Mouse (Mus musculus) frontal cortex, adult 2 months (tissue): Measurements from ENCODE around the gene Tm9sf2. TPM values are rescaled to one million over a fixed set of nuclear protein-coding genes. Genes with fewer than 3 reads are reported as not detected.
A peak's percentile ranks its signal among the peaks of the same experiment; 100 is the strongest.
"Not testable (repeated sequence)": the region's sequence is repeated elsewhere in the genome, so short reads cannot be mapped to it uniquely, and the experiment has no call there.

ENCODE experiments used
- DNase-seq, 2 experiments: peaks; one replicate each; pipeline ENCODE4 v3.0.0; 2022; ENCODE audit warnings: low spot score in 1 of 2; ENCODE audit errors: extremely low spot score in 1 of 2
- polyA plus RNA-seq: library from polyadenylated mRNA; depleted of rRNA; stranded (reverse); fragments of >200 nt; gene quantifications from 2 replicates; pipeline ENCODE4 v1.2.3, GENCODE M21; 2012

Tm9sf2 gene
- polyA plus RNA-seq, 1 experiment, result 83.6 TPM

DNA sequence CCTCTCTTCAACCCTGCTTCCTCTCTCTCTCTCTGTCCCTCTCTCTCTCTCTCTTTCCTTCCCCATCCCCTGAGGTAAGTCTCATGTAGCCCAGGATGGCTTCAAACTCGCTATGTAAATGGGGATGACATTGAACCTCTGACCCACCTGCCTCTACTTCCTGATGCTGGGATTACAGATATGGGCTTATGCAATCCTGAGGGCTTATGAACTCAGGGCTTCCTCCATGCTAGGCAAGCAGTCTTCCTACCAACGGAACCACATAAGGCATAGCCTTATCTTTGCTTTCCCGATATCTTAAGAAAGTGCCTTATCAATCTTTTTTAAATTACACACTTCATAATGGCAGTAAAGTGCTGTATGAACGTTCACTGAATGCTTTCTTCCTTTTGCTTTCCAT is 14.5 kb upstream of the Tm9sf2 start:
- no peak for DNase-seq

DNA sequence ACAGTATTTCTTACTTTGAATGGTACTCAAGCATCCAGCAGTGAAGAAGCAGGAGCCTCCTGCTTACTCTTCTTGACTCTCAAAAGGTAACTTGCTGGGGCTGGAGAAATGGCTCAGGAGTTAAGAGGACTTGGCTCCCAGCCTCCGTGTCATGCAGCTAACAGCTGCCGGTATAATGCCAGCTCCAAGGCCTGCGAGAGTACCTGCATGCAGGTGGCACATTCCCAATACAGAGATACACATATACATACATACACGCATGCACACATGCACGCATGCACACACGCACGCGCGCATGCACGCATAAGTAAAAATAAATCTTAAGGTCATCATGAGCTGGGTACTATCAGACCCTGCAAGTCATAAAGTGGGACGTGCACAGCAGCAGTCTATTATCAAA is 10.5 kb upstream of the Tm9sf2 start:
- no peak for DNase-seq

DNA sequence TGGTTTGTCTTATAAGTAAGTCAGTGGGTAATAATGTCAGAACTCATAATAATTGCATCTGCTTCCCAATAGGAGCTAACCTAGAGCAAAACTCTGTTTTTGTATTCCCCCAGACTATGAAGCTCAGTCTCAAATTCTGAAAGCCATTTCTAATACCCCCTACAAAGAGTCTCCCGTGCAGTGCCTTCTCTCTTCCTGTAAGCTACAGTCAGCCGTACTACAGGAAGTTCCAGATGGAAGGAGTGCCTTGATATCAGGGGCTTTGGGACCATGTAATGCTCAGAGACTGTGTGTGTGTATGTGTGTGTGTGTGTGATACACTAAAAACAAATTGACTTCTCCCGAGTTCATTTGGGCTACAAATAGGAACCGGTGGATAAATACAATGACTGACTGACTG is 7.3 kb upstream of the Tm9sf2 start:
- no peak for DNase-seq

DNA sequence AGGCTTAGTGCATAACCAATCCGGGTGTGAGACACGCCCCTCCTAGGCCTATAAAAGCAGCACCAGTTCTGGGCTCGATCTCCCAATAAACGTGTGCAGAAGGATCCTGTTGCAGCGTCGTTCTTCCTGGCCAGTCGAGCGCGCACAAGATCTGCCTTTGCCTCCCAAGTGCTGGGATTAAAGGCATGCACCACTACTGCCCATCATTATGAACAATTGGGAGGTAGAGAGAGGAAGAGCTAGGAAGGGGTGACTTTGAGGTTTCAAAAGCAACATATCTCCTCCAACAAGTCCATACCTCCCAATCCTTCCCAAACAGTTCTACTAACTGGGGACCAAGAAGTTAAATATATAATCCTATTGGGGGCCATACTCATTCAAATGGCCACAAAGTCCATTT is 4.9 kb upstream of the Tm9sf2 start:
- not testable (repeated sequence) for DNase-seq

DNA sequence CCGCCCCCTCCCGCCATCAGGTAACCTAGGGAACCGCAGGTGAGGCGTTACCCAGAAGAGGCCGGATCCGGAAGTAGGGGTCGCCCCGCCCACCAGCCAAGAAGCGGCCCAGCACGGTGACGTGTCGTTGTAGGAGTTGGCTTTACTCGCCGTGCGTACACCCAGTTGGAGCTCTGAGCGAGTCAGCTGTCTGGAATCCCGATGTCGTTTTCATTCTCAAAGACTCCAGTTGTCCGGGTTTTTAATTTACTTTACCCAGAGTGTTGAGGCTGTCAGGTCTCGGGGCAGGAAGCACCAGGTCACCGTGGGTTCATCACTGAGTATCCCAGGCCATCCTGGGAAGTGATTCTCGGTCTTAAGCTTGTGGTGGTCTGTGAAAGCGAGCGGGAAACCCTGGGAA is 2.0 kb upstream of the Tm9sf2 start:
- peak; percentile 90 to 92 for DNase-seq

DNA sequence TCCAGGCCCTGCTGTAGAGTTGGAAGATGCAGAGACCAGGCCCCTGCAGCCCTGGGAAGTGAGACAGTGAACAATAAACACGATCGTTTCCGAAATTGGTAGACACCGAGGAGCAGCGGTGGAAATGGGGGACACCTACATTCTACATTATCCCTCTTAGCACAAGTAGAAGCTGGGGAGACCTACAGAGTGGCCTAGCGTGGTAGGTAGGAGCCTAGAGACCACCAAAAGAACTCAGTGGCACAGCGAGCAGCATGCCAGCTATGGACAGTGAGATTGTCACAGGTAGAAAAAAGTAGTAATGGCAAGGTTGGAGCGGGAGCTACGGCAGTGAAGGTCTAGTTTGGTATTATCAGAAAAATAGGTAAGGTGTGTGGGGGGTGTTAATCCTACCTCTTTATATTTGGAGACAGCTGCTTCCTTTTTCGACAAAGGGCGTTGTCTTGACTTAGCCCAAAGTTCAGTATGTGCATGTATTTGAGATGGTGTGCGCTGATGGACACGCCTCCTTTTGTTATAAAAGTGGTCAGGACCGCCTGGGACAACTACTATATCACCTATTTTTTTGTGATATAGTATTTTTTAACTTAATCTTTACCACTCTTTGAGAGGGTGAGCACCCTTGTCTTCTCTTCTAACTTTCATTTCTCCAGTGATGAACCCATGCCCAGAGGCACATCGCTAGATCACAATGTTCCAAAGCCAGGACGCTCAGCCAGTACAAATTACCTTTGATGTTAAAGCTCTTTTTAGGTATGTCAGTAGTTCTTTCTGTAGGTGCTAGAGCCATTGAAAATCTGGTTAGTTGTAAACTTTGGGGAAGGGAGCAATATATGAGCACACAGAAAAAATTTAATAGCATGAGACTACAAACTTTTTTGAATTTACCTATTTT is 1.2 kb upstream of the Tm9sf2 start:
- DNase-seq, result no peak

DNA sequence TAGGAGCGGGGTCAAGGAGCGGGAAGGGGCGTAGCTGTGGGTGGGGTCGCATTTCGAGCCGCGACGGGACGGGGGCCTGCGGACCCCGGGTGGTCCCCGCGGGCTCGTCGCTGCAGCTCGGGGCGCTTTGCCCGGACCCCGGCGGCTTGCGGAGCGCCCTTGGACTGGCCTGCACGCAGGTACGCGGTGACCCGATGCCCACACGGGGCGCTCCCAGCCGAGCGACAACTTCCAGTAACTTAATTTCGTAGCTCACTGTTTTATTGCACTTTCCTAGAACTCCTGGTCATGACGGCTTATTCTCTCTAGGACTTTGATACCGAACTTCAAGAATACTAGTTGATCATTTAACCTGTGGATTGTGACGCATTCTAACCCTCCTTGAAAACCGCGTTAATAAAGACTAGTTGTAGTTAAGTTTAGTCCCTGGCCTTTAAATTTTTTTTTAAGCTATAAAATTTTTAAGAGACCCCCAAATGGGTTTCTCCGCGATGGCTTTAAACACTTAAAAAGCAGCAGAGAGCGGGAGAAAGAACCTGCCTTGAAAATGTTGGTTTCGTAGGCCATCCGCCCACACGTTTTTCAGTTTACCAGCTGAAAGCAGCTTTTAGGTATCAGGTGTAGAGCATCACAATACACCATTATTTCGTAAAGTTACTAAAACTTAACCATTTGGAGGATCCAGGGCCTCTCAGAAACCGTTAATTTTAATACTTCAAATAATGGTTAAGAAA is 810 bp downstream of the Tm9sf2 start:
- no peak for DNase-seq

DNA sequence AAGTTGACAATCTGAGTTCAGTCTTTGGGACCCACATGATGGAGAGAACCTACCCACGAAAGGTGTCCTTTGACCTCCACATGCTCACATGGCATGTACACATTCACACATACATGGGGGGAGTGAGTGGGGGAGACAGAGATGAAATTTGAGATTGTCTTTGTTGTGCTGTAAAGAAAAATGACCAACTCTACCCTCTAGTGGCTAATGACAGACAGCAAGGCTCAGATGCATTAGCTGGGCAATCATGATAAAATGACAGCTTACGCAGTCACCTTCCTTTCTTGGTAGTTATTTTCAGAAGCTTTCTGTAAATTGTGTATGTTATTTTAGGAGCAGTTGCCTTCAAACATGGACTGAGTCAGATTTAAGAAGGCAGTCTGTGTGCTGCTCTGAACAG is 4.8 kb downstream of the Tm9sf2 start:
- DNase-seq, result no peak

DNA sequence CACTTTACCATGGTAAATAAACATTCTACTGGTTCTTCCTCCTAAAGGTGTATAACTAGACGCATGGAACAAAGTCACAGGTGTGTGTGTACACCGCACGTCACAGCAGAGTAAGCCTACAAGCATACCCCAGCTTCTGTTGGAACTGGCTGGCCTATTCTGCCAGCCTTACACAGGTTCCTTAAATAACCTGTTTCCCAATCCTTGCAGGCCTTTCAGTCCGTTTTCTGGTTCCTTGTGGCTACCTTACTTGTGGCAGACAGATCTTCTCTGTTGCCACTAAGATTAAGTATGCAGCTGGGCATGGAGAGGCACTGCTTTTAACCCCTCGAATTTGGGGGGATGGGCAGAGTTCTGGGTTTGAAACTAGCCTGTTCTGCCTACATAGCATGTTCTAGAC is 5.5 kb downstream of the Tm9sf2 start:
- no peak for DNase-seq

DNA sequence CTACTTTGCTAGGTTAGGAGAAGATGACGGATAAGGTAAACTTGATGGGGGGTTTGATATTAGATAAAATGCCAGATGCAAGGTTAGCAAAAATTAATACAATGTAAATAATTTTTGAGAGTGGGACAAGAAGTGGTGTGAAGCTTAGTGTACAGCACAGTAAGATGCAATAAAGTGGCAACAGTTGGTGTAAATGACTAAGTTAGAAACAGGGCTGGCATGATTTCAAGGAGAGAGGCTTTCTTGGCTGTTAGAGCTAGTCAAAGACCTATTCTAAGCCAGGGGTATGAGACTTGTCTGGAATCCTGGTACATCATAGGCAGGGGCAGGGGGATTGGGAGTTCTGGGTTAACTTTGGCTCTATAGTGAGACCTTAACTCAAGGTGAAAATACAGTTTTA is 9.4 kb downstream of the Tm9sf2 start:
- no peak for DNase-seq

DNA sequence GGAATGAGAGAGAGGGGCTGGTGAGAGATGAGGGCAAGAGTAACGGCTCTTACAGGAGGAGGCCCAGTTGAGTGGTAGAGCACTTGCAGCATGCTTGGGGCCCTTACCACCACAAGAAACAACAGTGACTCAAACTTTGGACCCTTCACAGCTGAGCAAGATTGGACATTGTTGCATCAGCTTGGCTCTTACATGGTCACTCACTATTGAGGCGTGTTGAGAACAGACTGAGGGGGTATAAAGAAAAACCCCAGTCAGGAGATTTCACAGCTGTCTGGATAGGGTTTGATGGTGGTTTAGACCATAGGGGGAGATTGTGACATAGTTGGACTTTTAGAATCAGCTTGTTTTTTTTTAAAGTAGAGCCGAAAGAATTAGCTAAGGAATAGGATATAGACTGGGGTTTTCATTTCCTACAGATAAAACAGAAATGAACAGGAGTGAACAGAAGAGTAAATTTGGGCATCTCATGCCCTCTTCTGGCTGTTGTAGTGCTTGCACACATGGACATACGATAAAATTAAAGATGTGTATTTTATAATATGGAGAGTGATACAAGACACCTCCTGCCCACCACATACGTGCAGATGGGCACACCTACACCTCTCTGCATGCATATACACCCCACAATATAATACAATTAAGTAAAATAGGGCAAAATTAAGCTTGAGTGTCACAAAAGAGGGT is 23.4 kb downstream of the Tm9sf2 start:
- peak in 1 of 2 experiments; percentile 33 for DNase-seq

DNA sequence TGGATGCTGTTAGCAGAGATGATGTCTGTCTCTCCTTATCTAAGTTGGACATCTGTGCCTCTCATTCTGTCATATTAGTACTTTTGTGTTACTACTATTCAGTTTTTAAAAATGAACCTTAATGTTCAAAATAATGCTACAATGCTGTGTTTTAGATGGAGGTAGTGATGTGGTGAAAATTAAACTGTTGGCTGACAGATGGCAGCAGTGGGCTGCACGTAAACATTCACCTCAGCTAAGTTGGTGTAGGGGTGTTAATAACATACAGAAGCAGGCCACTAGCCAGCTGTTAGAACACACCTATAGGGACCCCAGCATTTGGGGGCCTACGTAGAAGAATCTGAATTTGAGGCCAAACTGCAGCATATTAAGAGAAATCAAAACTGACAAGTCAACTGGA is 24.8 kb downstream of the Tm9sf2 start:
- no peak for DNase-seq

DNA sequence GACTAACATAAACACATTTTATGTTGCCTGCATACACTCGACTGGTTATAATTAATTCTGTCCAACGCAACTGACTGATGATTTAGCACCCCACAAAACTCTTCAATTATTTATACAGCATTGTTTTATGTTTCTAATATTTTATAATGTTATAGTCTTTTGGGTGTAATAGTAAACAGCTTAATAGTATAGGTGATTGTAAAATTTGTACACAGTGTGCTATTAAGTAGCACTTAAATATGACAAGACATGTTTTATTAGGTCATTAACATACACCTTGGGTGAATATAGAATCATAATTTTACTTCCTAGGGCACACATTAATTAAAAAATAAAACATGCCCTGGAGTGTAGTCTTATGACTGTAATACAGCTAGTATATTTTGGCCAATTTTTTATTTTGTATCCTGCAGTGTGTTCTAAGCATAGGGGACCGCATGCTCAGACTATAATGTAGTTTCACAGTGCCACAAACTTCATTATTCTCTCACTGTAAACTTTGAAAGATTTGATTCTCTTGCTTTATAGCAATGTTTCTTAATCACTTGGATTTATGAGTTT is 29.6 kb downstream of the Tm9sf2 start:
- DNase-seq, result no peak

DNA sequence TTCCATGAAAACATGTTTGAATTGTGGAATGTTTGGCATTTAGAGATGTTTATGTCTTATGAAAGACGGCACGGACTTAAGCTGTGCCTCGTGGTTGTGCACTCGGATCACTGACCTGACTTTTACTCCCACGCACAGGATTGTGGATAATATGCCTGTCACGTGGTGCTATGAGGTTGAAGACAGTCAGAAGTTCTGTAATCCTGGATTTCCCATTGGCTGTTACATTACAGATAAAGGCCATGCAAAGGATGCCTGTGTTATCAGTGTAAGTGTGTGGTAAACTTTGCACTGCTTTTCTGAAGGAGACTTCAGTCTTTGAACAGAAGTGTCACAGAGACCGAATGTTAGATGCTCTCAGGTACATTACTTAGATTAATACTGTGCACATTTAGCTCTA is 30.4 kb downstream of the Tm9sf2 start:
- no peak for DNase-seq

DNA sequence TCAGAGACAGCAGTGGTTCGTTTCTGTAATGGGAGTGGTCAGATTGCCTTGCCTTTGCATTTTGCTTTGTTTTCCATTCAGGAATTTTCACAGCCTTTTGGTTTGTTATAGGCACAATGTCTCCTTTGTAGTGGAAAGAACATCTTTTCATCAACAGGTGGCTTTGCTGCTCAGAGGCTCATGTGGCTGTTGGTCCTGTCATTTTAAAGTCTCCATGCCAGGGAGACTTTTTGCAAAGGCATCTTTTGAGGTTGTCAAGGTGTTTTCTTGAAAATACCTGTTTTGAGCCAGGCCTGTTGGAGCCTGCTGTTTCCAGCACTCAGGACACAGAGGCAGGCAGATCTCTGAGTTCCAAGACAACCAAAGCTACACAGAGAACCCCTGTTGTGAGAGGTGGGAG is 33.3 kb downstream of the Tm9sf2 start:
- DNase-seq, result no peak

DNA sequence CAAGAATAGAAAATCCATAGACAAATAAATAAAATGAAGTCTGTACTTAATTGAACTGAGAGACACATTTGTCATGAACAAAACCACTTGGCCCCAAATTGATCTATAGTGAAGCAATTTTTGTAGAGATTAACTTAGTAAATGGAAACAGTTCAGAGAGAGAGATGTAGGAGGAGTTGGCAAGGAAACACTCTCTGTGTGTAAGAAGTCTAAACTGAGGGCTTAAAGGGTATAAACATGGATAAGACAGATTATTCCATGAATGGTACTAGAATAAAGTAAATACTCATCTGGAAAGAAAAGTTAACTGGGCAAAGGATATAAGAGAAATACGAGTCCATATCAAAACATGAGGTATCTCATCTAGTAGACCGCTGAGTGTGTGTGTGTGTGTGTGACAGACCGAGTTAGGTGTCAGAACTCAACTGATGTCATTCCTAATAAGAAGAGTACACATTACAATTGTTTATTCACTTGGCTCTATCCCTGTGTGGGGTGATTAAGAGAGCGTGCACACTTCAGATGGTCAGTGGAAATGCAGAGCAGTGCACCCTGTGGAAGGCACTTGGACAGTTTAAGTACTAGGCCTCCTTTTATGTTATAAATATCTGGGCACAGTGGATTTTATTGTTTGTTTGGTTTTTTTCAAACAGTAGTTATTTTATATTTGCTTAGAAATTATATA is 36.9 kb downstream of the Tm9sf2 start:
- DNase-seq, result no peak

DNA sequence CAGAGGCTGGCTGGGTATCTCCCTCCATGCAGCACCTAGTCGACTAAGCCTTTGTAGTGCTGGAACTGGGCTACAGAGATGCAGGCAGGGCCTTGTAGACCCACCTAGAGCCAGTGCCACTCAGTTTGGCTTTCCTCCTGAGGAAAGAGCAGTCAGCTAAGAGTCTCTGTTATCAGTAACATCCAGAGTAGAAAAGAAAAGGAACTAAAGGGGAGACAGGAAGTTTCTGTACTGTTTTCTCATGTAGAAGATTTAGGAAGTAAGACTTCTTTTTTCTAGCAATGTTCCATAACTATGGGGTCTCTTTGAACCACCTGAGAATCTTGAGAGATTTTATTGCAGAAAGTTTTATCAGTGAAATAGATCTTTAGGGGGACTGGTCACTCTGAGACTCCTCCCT is 38.5 kb downstream of the Tm9sf2 start:
- DNase-seq, result no peak

DNA sequence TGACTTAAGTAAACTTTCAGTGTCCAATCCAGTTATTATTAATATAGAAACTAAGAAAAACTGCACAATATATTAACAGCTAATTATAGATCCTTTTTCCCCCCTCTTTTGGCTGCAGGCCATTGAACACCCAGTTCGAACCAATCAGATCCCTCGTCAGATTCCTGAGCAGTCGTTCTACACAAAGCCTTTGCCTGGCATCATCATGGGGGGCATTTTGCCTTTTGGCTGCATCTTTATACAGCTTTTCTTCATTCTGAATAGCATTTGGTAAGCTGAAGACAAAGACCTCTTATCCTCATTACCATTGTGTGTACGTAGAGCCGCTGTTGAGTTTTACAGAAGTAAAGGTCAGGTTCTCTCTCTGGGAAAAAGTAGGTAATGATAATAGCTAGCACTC is 43.8 kb downstream of the Tm9sf2 start:
- no peak for DNase-seq

DNA sequence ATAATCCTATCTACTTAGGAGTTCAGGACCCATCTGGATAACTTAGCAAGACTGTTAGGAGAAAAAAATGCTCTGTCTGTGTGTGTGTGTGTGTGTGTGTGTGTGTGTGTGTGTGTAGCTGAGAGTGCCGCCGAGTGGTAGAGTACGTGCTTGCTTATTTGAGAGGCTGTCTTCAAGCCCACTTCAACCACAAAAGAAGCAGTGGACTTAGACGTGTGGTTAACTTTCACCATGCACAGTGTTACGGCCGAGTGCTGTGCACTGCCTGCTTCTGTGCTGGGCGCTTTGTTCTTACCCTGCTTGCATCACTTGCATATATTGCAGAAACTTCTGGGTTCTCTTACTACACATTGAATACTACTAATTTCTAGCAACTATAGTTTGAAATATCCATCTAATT is 50.9 kb downstream of the Tm9sf2 start:
- DNase-seq, result no peak

DNA sequence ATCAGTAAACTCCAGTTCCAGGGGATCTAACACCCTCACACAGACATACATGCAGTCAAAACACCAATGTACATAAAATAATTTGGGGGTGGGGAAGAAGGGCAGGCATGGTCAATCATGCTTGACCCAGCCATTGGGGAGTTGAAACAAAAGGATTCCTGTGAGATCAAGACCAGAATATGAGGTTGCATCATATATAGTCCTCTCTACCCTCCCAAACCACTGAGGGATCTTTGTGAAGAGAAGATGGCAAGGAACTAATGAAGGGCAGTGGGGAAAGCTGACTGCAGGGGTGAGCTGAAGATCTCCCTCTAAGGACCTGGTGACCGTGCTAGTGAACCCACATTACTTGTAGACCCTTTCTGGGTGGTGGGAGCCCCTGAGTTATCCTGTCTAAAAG is 54.1 kb downstream of the Tm9sf2 start:
- DNase-seq, result no peak

DNA sequence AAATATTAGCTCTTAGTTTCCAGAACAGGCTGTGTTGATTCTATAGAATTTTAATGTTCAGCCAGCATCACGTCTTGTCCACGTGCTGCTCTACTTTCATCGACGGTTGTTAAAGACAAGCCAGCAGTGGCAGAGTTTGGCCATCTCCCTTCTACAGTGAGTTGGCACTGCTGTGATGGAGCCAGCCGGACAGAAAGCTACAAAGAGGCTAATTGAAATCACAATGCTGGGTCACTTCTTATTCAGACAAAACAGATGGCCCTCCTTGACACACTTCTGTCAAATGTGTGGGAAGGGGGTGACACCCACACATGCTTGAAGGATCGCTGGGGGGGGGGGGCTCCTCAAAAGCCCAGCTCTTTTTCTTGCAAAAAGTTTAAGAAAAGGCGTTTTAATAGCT is 62.1 kb downstream of the Tm9sf2 start:
- DNase-seq, result no peak
